Mouse (Mus musculus) MEL (cell line): Measurements from ENCODE around the gene Pea15a. TPM values are rescaled to one million over a fixed set of nuclear protein-coding genes. Genes with fewer than 3 reads are reported as not detected.

Experiments used
- DNase-seq: peaks from one replicate; pipeline ENCODE4 v3.0.0; 2011; ENCODE audit warnings: low read depth, low spot score
- H3K27ac ChIP-seq: 2 replicates; pipeline ENCODE4 v1.5.1; 2012; ENCODE audit warnings: low read depth, mild to moderate bottlenecking, control low read depth, low read length, moderate library complexity; ENCODE audit not compliant: control insufficient read depth
- H3K27me3 ChIP-seq, 2 experiments: fragments of 150-350 bp in 1 of 2; sonication (generic) in 1 of 2; 2 replicates each; pipeline ENCODE4 v1.6.1; 2012; ENCODE audit warnings: low read length in 2 of 2, mild to moderate bottlenecking in 2 of 2, improper control_type of control experiment in 1 of 2, moderate library complexity in 1 of 2; ENCODE audit not compliant: insufficient read depth in 2 of 2, control insufficient read depth in 1 of 2
- H3K36me3 ChIP-seq, 2 experiments: 2 replicates each; pipeline ENCODE4 v1.6.1; 2012 to 2014; ENCODE audit warnings: low read length in 2 of 2, improper control_type of control experiment in 1 of 2, inconsistent platforms in 1 of 2, mild to moderate bottlenecking in 1 of 2; ENCODE audit not compliant: insufficient read depth in 2 of 2, control insufficient read depth in 1 of 2
- H3K4me1 ChIP-seq, 2 experiments: fragments of 150-350 bp in 1 of 2; sonication (generic) in 1 of 2; 2 replicates each; pipeline ENCODE4 v1.6.1; 2012; ENCODE audit warnings: low read length in 2 of 2, improper control_type of control experiment in 1 of 2, mild to moderate bottlenecking in 1 of 2; ENCODE audit not compliant: insufficient read depth in 2 of 2, control insufficient read depth in 1 of 2
- H3K4me3 ChIP-seq, 2 experiments: fragments of 150-350 bp in 1 of 2; sonication (generic) in 1 of 2; 2 replicates each; pipeline ENCODE4 v1.5.1; 2012; ENCODE audit warnings: low read depth in 2 of 2, low read length in 2 of 2, mild to moderate bottlenecking in 2 of 2, moderate library complexity in 2 of 2, control low read depth in 1 of 2, improper control_type of control experiment in 1 of 2; ENCODE audit not compliant: control insufficient read depth in 1 of 2, insufficient read depth in 1 of 2
- H3K79me2 ChIP-seq: 2 replicates; pipeline ENCODE4 v1.6.1; 2012; ENCODE audit warnings: mild to moderate bottlenecking, low read length, moderate library complexity; ENCODE audit not compliant: control insufficient read depth, poor library complexity, insufficient read depth
- H3K9ac ChIP-seq: 2 replicates; pipeline ENCODE4 v1.6.1; 2012; ENCODE audit warnings: low read depth, mild to moderate bottlenecking, control low read depth, low read length, moderate library complexity; ENCODE audit not compliant: control insufficient read depth, poor library complexity, severe bottlenecking
- H3K9me3 ChIP-seq: fragments of 150-350 bp; sonication (generic); replicated peaks from 2 replicates; pipeline ENCODE4 v1.6.1; 2012; ENCODE audit warnings: mild to moderate bottlenecking, low read length, improper control_type of control experiment, moderate library complexity; ENCODE audit not compliant: insufficient read depth
- BHLHE40 ChIP-seq: IDR thresholded peaks from 2 replicates; pipeline ENCODE4 v1.6.1; 2012; ENCODE audit warnings: low read depth, mild to moderate bottlenecking, inconsistent platforms, low read length, improper control_type of control experiment, borderline replicate concordance
- CHD1 ChIP-seq: IDR thresholded peaks from 2 replicates; pipeline ENCODE4 v1.6.1; 2012; ENCODE audit warnings: low read depth, mild to moderate bottlenecking, inconsistent platforms, low read length, improper control_type of control experiment
- ELF1 ChIP-seq: IDR thresholded peaks from 2 replicates; pipeline ENCODE4 v1.6.1; 2014; ENCODE audit warnings: low read depth, mild to moderate bottlenecking, inconsistent platforms, low read length, improper control_type of control experiment, moderate library complexity
- EP300 ChIP-seq, 2 experiments: IDR thresholded peaks; 2 replicates each; pipeline ENCODE4 v1.6.1; 2011; ENCODE audit warnings: improper control_type of control experiment in 2 of 2, low read length in 2 of 2, low read depth in 1 of 2, mild to moderate bottlenecking in 1 of 2
- ETS1 ChIP-seq: IDR thresholded peaks from 2 replicates; pipeline ENCODE4 v1.6.1; 2012; ENCODE audit warnings: low read depth, mild to moderate bottlenecking, inconsistent platforms, low read length, improper control_type of control experiment, moderate library complexity
- GATA1 ChIP-seq: IDR thresholded peaks from 2 replicates; pipeline ENCODE4 v1.6.1; 2011; ENCODE audit warnings: low read depth, low read length, improper control_type of control experiment
- HCFC1 ChIP-seq: IDR thresholded peaks from 2 replicates; pipeline ENCODE4 v1.6.1; 2012; ENCODE audit warnings: low read depth, mild to moderate bottlenecking, inconsistent platforms, low read length, improper control_type of control experiment, moderate library complexity
- KAT2A ChIP-seq: conservative IDR thresholded peaks from 2 replicates; pipeline ENCODE4 v1.6.1; 2012; ENCODE audit warnings: low read depth, low read length, improper control_type of control experiment, inconsistent platforms
- MAFK ChIP-seq: IDR thresholded peaks from 2 replicates; pipeline ENCODE4 v1.6.1; 2011; ENCODE audit warnings: low read depth, mild to moderate bottlenecking, low read length, improper control_type of control experiment, borderline replicate concordance
- MAX ChIP-seq: IDR thresholded peaks from 2 replicates; pipeline ENCODE4 v1.6.1; 2011; ENCODE audit warnings: low read length, improper control_type of control experiment
- MAZ ChIP-seq: IDR thresholded peaks from 2 replicates; pipeline ENCODE4 v1.6.1; 2012; ENCODE audit warnings: low read depth, mild to moderate bottlenecking, inconsistent platforms, low read length, improper control_type of control experiment
- MEF2A ChIP-seq: IDR thresholded peaks from 2 replicates; pipeline ENCODE4 v1.6.1; 2014; ENCODE audit warnings: low read depth, mild to moderate bottlenecking, inconsistent platforms, low read length, improper control_type of control experiment; ENCODE audit not compliant: poor library complexity, insufficient replicate concordance, severe bottlenecking; ENCODE audit errors: extremely low read depth
- MYB ChIP-seq: IDR thresholded peaks from 2 replicates; pipeline ENCODE4 v1.6.1; 2011; ENCODE audit warnings: mild to moderate bottlenecking, low read depth, low read length, improper control_type of control experiment
- NELFE ChIP-seq: IDR thresholded peaks from 2 replicates; pipeline ENCODE4 v1.6.1; 2011; ENCODE audit warnings: low read depth, low read length, improper control_type of control experiment
- POLR2A ChIP-seq, 2 experiments: IDR thresholded peaks; 2 replicates each; pipeline ENCODE4 v1.6.1; 2011 to 2012; ENCODE audit warnings: low read length in 2 of 2, mild to moderate bottlenecking in 2 of 2, control low read depth in 1 of 2, improper control_type of control experiment in 1 of 2, low read depth in 1 of 2, moderate library complexity in 1 of 2; ENCODE audit not compliant: control insufficient read depth in 1 of 2, insufficient read depth in 1 of 2, poor library complexity in 1 of 2
- POLR2AphosphoS5 ChIP-seq: IDR thresholded peaks from 2 replicates; pipeline ENCODE4 v1.6.1; 2012; ENCODE audit warnings: low read depth, borderline replicate concordance, mild to moderate bottlenecking, inconsistent platforms, low read length, moderate library complexity, mixed read lengths
- RAD21 ChIP-seq: IDR thresholded peaks from 2 replicates; pipeline ENCODE4 v1.6.1; 2011; ENCODE audit warnings: mild to moderate bottlenecking, low read depth, low read length, improper control_type of control experiment
- RCOR1 ChIP-seq: IDR thresholded peaks from 2 replicates; pipeline ENCODE4 v1.6.1; 2012; ENCODE audit warnings: low read depth, mild to moderate bottlenecking, inconsistent platforms, low read length, improper control_type of control experiment
- SIN3A ChIP-seq: IDR thresholded peaks from 2 replicates; pipeline ENCODE4 v1.6.1; 2012; ENCODE audit warnings: low read length, improper control_type of control experiment, inconsistent platforms
- TAL1 ChIP-seq: IDR thresholded peaks from 2 replicates; pipeline ENCODE4 v1.6.1; 2012; ENCODE audit warnings: mild to moderate bottlenecking, inconsistent platforms, low read length, moderate library complexity, mixed read lengths
- TBP ChIP-seq: IDR thresholded peaks from 2 replicates; pipeline ENCODE4 v1.8.0; 2011; ENCODE audit warnings: low read depth, low read length, improper control_type of control experiment
- TCF12 ChIP-seq: IDR thresholded peaks from 2 replicates; pipeline ENCODE4 v1.6.1; 2014; ENCODE audit warnings: low read depth, mild to moderate bottlenecking, inconsistent platforms, low read length, improper control_type of control experiment, moderate library complexity
- UBTF ChIP-seq: IDR thresholded peaks from 2 replicates; pipeline ENCODE4 v1.6.1; 2012; ENCODE audit warnings: low read depth, mild to moderate bottlenecking, inconsistent platforms, low read length, improper control_type of control experiment, moderate library complexity, borderline replicate concordance; ENCODE audit not compliant: insufficient read depth
- USF1 ChIP-seq: IDR thresholded peaks from 2 replicates; pipeline ENCODE4 v1.6.1; 2014; ENCODE audit warnings: low read depth, mild to moderate bottlenecking, inconsistent platforms, low read length, improper control_type of control experiment, moderate library complexity
- USF2 ChIP-seq, 2 experiments: IDR thresholded peaks; 2 replicates each; pipeline ENCODE4 v1.6.1; 2011 to 2012; ENCODE audit warnings: improper control_type of control experiment in 2 of 2, low read length in 2 of 2, borderline replicate concordance in 1 of 2, inconsistent platforms in 1 of 2, low read depth in 1 of 2, mild to moderate bottlenecking in 1 of 2; ENCODE audit not compliant: insufficient read depth in 1 of 2
- ZC3H11A ChIP-seq: IDR thresholded peaks from 2 replicates; pipeline ENCODE4 v1.6.1; 2012; ENCODE audit warnings: low read depth, mild to moderate bottlenecking, inconsistent platforms, low read length, improper control_type of control experiment
- ZNF384 ChIP-seq: IDR thresholded peaks from 2 replicates; pipeline ENCODE4 v1.6.1; 2012; ENCODE audit warnings: low read depth, mild to moderate bottlenecking, inconsistent platforms, low read length, improper control_type of control experiment
- polyA plus RNA-seq, 2 experiments: library from polyadenylated mRNA; stranded (reverse) in 1 of 2; unstranded in 1 of 2; fragments of >175 nt in 1 of 2; fragments of >200 nt in 1 of 2; gene quantifications; 2 replicates each; pipeline versions ENCODE4 v1.2.1 to v1.2.4; 2012; ENCODE audit warnings: low replicate concordance in 2 of 2, low read depth in 1 of 2; ENCODE audit not compliant: insufficient read length in 2 of 2, insufficient read depth in 1 of 2, missing spikeins in 1 of 2
- total RNA-seq: library from RNA; depleted of rRNA; stranded (reverse); fragments of 300-350 nt; gene quantifications from 2 replicates; pipeline ENCODE4 v1.2.3, GENCODE M21; 2012

Gene Pea15a
- total and polyA plus RNA-seq, 3 experiments = 2.4 to 7.5 TPM; not detected in 1

- Histone ChIP-seq H3K79me2 (no peaks in the 10 kb centered on the region), H3K27ac (no peak overlapping the region), H3K9ac (no peak overlapping the region), H3K4me3 (no peak overlapping the region), H3K27me3 (no peaks in the 10 kb centered on the region), H3K4me1 (peaks cover 0 to 3% of the 10 kb centered on the region in 2 experiments; a peak in 1 of 4 replicates), H3K9me3 (no peaks in the 10 kb centered on the region), H3K36me3 (peaks cover 2 to 33% of the 10 kb centered on the region in 2 experiments)
- TF ChIP-seq SIN3A (no peak), POLR2A (IDR thresholded peaks at IDR 0.05; ENCODE audit: control insufficient read depth in 1 of 2, insufficient read depth in 1 of 2, low read depth in 1 of 2, low read length in 2 of 2, poor library complexity in 1 of 2) (no peak), MAX (no peak), EP300 (IDR thresholded peaks at IDR 0.05; ENCODE audit: low read depth in 1 of 2, low read length in 2 of 2) (no peak), USF1 (no peak), MAFK (no peak), UBTF (no peak), TCF12 (no peak), MAZ (no peak), USF2 (IDR thresholded peaks at IDR 0.05; ENCODE audit: borderline replicate concordance in 1 of 2, insufficient read depth in 1 of 2, low read depth in 1 of 2, low read length in 2 of 2) (no peak), MYB (no peak), ZNF384 (no peak), ETS1 (no peak), ZC3H11A (no peak), POLR2AphosphoS5 (no peak), CHD1 (no peak), BHLHE40 (no peak), RAD21 (no peak)
- DNase-seq = no peak
Measured at GRCm38 (mm10) chr1:172177791-172178190, 28.8 kb downstream of the Pea15a start.

GRCm38 (mm10) chr1:172173181-172173580 lies 33.4 kb downstream of the Pea15a start:
- no peaks in the 10 kb centered on the region for H3K27me3 ChIP-seq
- H3K36me3 ChIP-seq = peaks cover 0 to 31% of the 10 kb centered on the region in 2 experiments; a peak in 2 of 4 replicates
- H3K27ac ChIP-seq = no peak overlapping the region
- H3K4me1 ChIP-seq = no peaks in the 10 kb centered on the region
- no peak for DNase-seq
- no peaks in the 10 kb centered on the region for H3K9me3 ChIP-seq
- 0 out of 2 replicates have a peak, but pooled peaks cover 1% of the 10 kb centered on the region for H3K79me2 ChIP-seq
- no peak overlapping the region for H3K4me3 ChIP-seq
- TF ChIP-seq HCFC1 = no peak
- no peak for TF ChIP-seq GATA1
- TF ChIP-seq EP300 (IDR thresholded peaks at IDR 0.05; ENCODE audit: low read depth in 1 of 2, low read length in 2 of 2) = no peak
- no peak for TF ChIP-seq TBP
- TF ChIP-seq BHLHE40 = no peak
- no peak for TF ChIP-seq USF2 (IDR thresholded peaks at IDR 0.05; ENCODE audit: borderline replicate concordance in 1 of 2, insufficient read depth in 1 of 2, low read depth in 1 of 2, low read length in 2 of 2)
- no peak for TF ChIP-seq RCOR1
- TF ChIP-seq MAZ = no peak
- TF ChIP-seq TCF12 = no peak
- TF ChIP-seq MEF2A = no peak
- no peak for TF ChIP-seq POLR2A (IDR thresholded peaks at IDR 0.05; ENCODE audit: control insufficient read depth in 1 of 2, insufficient read depth in 1 of 2, low read depth in 1 of 2, low read length in 2 of 2, poor library complexity in 1 of 2)
- TF ChIP-seq POLR2AphosphoS5 = no peak
- no peak for TF ChIP-seq ZNF384
- no peak for TF ChIP-seq KAT2A
- no peak for TF ChIP-seq NELFE
- no peak for TF ChIP-seq TAL1
- TF ChIP-seq ELF1 = no peak
- TF ChIP-seq, all 39 proteins: peak for 0
- H3K9ac ChIP-seq = no peak overlapping the region
